Mouse (Mus musculus): ENCODE data around the gene Piezo1. TPM values are rescaled to one million over a fixed set of nuclear protein-coding genes. Genes with fewer than 3 reads are reported as not detected.

Piezo1 gene
- polyA plus RNA-seq, 1 experiment, result 7.6 TPM

DNA sequence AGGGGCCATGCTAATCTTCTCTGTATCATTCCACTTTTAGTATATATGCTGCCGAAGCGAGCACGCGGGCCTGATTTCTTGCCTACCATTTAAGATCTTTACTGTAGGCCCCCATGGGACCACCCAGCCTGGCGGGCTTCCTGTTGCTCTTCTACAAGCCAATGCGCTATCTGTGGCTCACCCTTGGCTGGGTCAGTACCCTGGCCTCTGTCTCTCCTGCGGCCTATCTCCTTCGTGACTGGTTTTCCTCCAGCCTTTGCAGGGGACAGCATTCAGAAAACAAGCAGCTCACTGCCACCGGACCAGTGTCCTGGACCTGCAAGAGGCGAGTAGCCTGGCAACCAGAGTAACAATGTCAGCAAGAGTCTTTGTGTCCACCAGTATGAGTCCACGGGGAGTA is 30.5 kb downstream of the Piezo1 start:
- 0 out of 2 replicates have a peak, but pooled peaks cover 1% of the 10 kb centered on the region for H3K4me1 ChIP-seq (ENCODE audit: control insufficient read depth, insufficient read depth, low read length)
- H3K27ac ChIP-seq (ENCODE audit: insufficient read depth, low read length), result no peak overlapping the region
- no peak overlapping the region for H3K4me3 ChIP-seq (ENCODE audit: insufficient read depth, low read length)
- TF ChIP-seq CTCF (IDR thresholded peaks at IDR 0.05; ENCODE audit: extremely low read depth, insufficient read depth, low read length) (no peak), POLR2A (IDR thresholded peaks at IDR 0.05; ENCODE audit: extremely low read depth, insufficient read depth, low read length) (no peak)

GRCm38 (mm10) chr8:122517541-122518190 is 33.5 kb downstream of the Piezo1 start:
- Histone ChIP-seq H3K4me1 (ENCODE audit: control insufficient read depth, insufficient read depth, low read length) (no peaks in the 10 kb centered on the region), H3K4me3 (ENCODE audit: insufficient read depth, low read length) (no peak overlapping the region), H3K27ac (ENCODE audit: insufficient read depth, low read length) (peak overlapping the region; percentile 53)
- TF ChIP-seq POLR2A (IDR thresholded peaks at IDR 0.05; ENCODE audit: extremely low read depth, insufficient read depth, low read length), result no peak
- TF ChIP-seq CTCF (IDR thresholded peaks at IDR 0.05; ENCODE audit: extremely low read depth, insufficient read depth, low read length), result no peak

GRCm38 (mm10) chr8:122515699-122516098 is 35.4 kb downstream of the Piezo1 start:
- Histone ChIP-seq H3K4me3 (ENCODE audit: insufficient read depth, low read length) (no peak overlapping the region), H3K27ac (ENCODE audit: insufficient read depth, low read length) (no peak overlapping the region), H3K4me1 (ENCODE audit: control insufficient read depth, insufficient read depth, low read length) (no peaks in the 10 kb centered on the region)
- TF ChIP-seq CTCF (IDR thresholded peaks at IDR 0.05; ENCODE audit: extremely low read depth, insufficient read depth, low read length) (no peak), POLR2A (IDR thresholded peaks at IDR 0.05; ENCODE audit: extremely low read depth, insufficient read depth, low read length) (no peak)

- Histone ChIP-seq H3K4me3 (ENCODE audit: insufficient read depth, low read length) (no peak overlapping the region), H3K27ac (ENCODE audit: insufficient read depth, low read length) (no peak overlapping the region), H3K4me1 (ENCODE audit: control insufficient read depth, insufficient read depth, low read length) (no peaks in the 10 kb centered on the region)
- no peak for TF ChIP-seq POLR2A (IDR thresholded peaks at IDR 0.05; ENCODE audit: extremely low read depth, insufficient read depth, low read length)
- TF ChIP-seq CTCF (IDR thresholded peaks at IDR 0.05; ENCODE audit: extremely low read depth, insufficient read depth, low read length), result no peak
Measured at GRCm38 (mm10) chr8:122512392-122512791, 38.7 kb downstream of the Piezo1 start.

DNA sequence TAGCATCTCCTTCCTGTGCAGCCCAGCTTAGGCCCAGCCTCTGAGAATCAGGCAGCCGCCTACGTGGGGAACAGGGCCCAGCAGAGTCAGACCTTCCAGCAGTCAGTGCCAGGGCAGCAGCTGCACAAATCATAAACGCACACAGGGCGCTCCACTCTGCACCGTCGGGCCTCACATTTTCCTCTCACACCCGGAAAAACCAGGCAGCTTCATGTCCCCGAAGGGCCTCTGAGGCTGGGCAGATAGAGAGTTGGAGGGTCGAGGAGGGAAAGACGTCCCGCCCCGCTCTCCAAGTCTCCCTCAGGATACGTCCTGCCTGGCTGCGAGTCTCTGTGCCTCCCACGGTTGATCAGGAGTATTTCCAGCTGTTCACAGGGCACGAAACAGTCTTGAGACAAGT is 39.6 kb downstream of the Piezo1 start:
- Histone ChIP-seq H3K4me1 (ENCODE audit: control insufficient read depth, insufficient read depth, low read length) (no peaks in the 10 kb centered on the region), H3K4me3 (ENCODE audit: insufficient read depth, low read length) (no peak overlapping the region), H3K27ac (ENCODE audit: insufficient read depth, low read length) (no peak overlapping the region)
- TF ChIP-seq POLR2A (IDR thresholded peaks at IDR 0.05; ENCODE audit: extremely low read depth, insufficient read depth, low read length) (no peak), CTCF (IDR thresholded peaks at IDR 0.05; ENCODE audit: extremely low read depth, insufficient read depth, low read length) (no peak)

DNA sequence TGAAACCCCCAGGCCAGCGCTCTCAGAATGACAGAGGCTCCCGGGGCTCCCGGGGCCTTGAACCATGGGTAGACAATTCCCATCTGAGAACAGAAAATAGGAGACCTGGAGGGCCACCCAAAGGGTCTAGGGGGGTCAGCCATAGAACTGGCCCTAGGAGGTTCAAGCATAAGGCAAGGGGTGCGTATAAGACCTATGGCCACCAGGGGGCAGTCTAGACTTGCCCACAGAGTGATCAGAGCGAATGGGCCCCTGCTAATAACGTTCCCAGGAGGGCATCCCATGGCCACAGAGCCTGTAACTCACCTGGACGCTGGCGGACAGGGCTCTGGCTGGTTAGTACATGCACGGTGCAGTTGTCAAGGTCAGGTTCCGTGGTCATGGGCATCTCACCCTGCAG is 50.3 kb downstream of the Piezo1 start:
- TF ChIP-seq POLR2A (IDR thresholded peaks at IDR 0.05; ENCODE audit: extremely low read depth, insufficient read depth, low read length), result no peak
- TF ChIP-seq CTCF (IDR thresholded peaks at IDR 0.05; ENCODE audit: extremely low read depth, insufficient read depth, low read length), result peak; percentile 89
- Histone ChIP-seq H3K27ac (ENCODE audit: insufficient read depth, low read length) (no peak overlapping the region), H3K4me1 (ENCODE audit: control insufficient read depth, insufficient read depth, low read length) (no peaks in the 10 kb centered on the region), H3K4me3 (ENCODE audit: insufficient read depth, low read length) (no peak overlapping the region)

DNA sequence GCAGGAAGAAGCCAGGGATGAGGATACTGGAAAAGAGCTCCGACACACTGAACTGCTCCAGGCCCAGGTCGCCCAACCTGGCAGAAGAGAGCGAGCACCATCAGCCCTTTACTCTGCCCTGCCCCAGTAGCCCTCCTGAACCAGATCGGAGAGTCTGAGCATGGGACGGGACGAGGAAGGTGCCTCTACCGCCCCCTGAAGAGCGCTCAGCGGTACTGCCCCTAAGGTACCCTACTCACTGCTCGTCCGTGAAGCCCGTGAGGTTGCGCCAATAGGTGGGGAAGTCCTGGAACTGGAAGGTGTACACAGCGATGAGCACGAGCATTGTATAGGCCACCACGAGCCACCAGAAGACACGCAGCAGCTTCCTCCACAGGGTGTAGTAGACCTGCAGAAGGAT is 53.2 kb downstream of the Piezo1 start:
- H3K4me3 ChIP-seq (ENCODE audit: insufficient read depth, low read length), result no peak overlapping the region
- H3K4me1 ChIP-seq (ENCODE audit: control insufficient read depth, insufficient read depth, low read length), result no peaks in the 10 kb centered on the region
- no peak overlapping the region for H3K27ac ChIP-seq (ENCODE audit: insufficient read depth, low read length)
- TF ChIP-seq CTCF (IDR thresholded peaks at IDR 0.05; ENCODE audit: extremely low read depth, insufficient read depth, low read length), result no peak
- TF ChIP-seq POLR2A (IDR thresholded peaks at IDR 0.05; ENCODE audit: extremely low read depth, insufficient read depth, low read length), result no peak

DNA sequence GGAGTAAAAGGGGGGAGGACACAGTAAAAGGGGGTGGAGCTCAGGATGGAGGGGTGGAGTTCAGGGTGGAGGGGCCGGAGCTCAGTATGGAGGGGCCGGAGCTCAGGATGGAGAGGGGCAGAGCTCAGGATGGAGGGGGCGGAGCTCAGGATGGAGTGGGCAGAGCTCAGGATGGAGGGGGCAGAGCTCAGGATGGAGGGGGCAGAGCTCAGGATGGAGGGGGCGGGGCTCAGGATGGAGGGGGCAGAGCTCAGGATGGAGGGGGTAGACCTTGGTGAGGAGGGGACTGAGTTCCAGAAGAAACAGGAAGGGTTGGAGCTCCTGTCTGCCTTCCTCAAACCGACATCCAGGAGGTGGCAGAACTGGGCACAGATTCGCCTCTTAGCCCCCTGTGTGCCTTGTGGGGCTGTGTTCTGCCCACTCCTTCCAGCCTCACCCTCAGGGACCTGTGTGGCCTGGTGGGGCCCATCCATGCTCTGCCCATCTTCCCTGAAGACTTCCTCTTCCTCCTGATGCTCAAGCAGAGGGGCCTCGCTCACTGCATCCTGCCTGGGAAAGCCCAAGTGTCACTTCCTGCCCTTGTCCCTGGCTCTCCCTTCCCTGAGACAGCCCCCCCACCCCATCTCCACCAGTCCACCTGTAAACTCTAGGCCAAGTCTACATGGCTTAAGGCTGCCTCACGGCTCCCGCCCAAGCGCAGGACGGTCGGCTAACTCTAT is 54.0 kb downstream of the Piezo1 start:
- no peaks in the 10 kb centered on the region for H3K4me1 ChIP-seq (ENCODE audit: control insufficient read depth, insufficient read depth, low read length)
- TF ChIP-seq POLR2A (IDR thresholded peaks at IDR 0.05; ENCODE audit: extremely low read depth, insufficient read depth, low read length), result no peak
- TF ChIP-seq CTCF (IDR thresholded peaks at IDR 0.05; ENCODE audit: extremely low read depth, insufficient read depth, low read length), result no peak
- H3K27ac ChIP-seq (ENCODE audit: insufficient read depth, low read length), result no peak overlapping the region
- no peak overlapping the region for H3K4me3 ChIP-seq (ENCODE audit: insufficient read depth, low read length)

DNA sequence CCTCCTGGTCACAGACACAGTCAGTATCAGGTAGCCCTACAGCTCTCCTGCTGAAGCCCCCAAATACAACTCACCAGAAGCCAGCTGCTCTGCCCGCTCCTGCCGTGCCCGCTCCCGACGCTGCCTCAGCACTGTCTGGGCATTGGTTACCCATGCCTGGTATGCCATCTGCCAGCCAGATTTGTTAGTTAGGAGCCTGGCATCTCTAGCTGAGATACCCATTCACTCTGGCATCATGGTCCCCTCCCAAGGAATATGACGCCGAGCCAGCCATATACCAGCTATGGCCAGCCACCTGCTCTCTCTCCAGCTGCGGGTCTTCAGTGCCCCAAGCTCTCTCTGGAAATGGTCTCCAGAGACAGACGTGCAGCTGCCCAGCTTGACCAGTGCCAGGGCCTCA is 62.7 kb downstream of the Piezo1 start:
- no peak overlapping the region for H3K27ac ChIP-seq (ENCODE audit: insufficient read depth, low read length)
- H3K4me1 ChIP-seq (ENCODE audit: control insufficient read depth, insufficient read depth, low read length), result no peaks in the 10 kb centered on the region
- TF ChIP-seq CTCF (IDR thresholded peaks at IDR 0.05; ENCODE audit: extremely low read depth, insufficient read depth, low read length) (no peak), POLR2A (IDR thresholded peaks at IDR 0.05; ENCODE audit: extremely low read depth, insufficient read depth, low read length) (no peak)
- H3K4me3 ChIP-seq (ENCODE audit: insufficient read depth, low read length), result no peak overlapping the region

DNA sequence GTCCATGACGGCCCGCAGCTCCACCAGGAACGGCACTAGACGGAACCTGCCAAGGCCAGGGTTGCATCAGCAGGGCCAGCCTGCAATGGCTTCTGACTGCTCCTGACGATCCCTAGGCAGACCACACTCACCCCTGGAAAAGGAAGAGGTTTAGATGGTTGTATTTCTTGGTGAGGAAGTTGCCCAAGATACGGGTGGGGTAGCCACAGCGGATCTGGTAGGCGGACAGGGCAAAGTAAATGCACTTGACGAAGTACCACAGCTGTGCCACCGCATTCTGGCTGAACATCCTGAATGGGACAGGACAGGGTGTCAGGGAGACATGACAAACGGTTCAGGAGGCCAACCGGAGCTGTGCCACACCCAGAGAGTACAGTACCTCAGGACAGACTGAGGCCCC is 66.3 kb downstream of the Piezo1 start:
- Histone ChIP-seq H3K4me1 (ENCODE audit: control insufficient read depth, insufficient read depth, low read length) (no peaks in the 10 kb centered on the region), H3K27ac (ENCODE audit: insufficient read depth, low read length) (no peak overlapping the region)
- TF ChIP-seq CTCF (IDR thresholded peaks at IDR 0.05; ENCODE audit: extremely low read depth, insufficient read depth, low read length) (no peak), POLR2A (IDR thresholded peaks at IDR 0.05; ENCODE audit: extremely low read depth, insufficient read depth, low read length) (no peak)

More for the DNA sequence above, 66.3 kb downstream of the Piezo1 start:
- no peak overlapping the region for H3K4me3 ChIP-seq (ENCODE audit: insufficient read depth, low read length)
